Mouse (Mus musculus) ES-Bruce4 (cell line): ENCODE measurements around the gene Gm5129.
"Not testable (repeated sequence)": the region's sequence is repeated elsewhere in the genome, so short reads cannot be mapped to it uniquely, and the experiment has no call there.

Experiments used
- CTCF ChIP-seq: IDR thresholded peaks from one replicate; pipeline ENCODE4 v1.8.1; 2011; ENCODE audit warnings: low read depth, low read length
- EP300 ChIP-seq: IDR thresholded peaks from 2 replicates; pipeline ENCODE4 v1.6.1; 2011; ENCODE audit warnings: low read depth, low read length; ENCODE audit not compliant: insufficient read depth
- POLR2A ChIP-seq: IDR thresholded peaks from one replicate; pipeline ENCODE4 v1.8.1; 2011; ENCODE audit warnings: low read length; ENCODE audit not compliant: insufficient read depth

- not testable (repeated sequence) for TF ChIP-seq EP300, CTCF, POLR2A
Measured at GRCm38 (mm10) chr5:29779733-29780132, 44.0 kb upstream of the Gm5129 start.
